Mouse (Mus musculus) limb, embryonic 14.5 days (tissue): ENCODE results near the gene Stpg3. TPM values are rescaled to one million over a fixed set of nuclear protein-coding genes. Genes with fewer than 3 reads are reported as not detected.
A peak's percentile ranks its signal among the peaks of the same experiment; 100 is the strongest.

ENCODE experiments used
- ATAC-seq: fragments of 200-750 bp; cut with Nextera tagmentation; 2 replicates; pipeline ENCODE4 v1.8.0; 2017; ENCODE audit warnings: low read depth, moderate number of reproducible peaks, moderate TSS enrichment; ENCODE audit not compliant: low FRiP score
- DNase-seq: peaks from one replicate; pipeline ENCODE4 v3.0.0-alpha.2; 2015; ENCODE audit warnings: low spot score
- H3K27ac ChIP-seq: fragments of 300-500 bp; sonication (generic); replicated peaks from 2 replicates; pipeline ENCODE4 v1.5.1; 2014; ENCODE audit warnings: low read depth, mild to moderate bottlenecking, low read length, moderate library complexity, mixed read lengths
- H3K27me3 ChIP-seq: fragments of 300-500 bp; sonication (generic); 2 replicates; pipeline ENCODE4 v1.6.1; 2014; ENCODE audit warnings: low read length, mixed read lengths; ENCODE audit not compliant: control insufficient read depth, insufficient read depth
- H3K36me3 ChIP-seq: fragments of 300-500 bp; sonication (generic); 2 replicates; pipeline ENCODE4 v1.6.1; 2014; ENCODE audit warnings: mild to moderate bottlenecking, low read length, moderate library complexity, mixed read lengths; ENCODE audit not compliant: control insufficient read depth, insufficient read depth
- H3K4me1 ChIP-seq: fragments of 300-500 bp; sonication (generic); 2 replicates; pipeline ENCODE4 v1.6.1; 2014; ENCODE audit warnings: antibody characterized with exemption, low read length, mixed read lengths; ENCODE audit not compliant: control insufficient read depth, insufficient read depth
- H3K4me2 ChIP-seq: fragments of 300-500 bp; sonication (generic); replicated peaks from 2 replicates; pipeline ENCODE4 v1.6.1; 2014; ENCODE audit warnings: low read depth, mild to moderate bottlenecking, low read length, moderate library complexity; ENCODE audit not compliant: severe bottlenecking
- H3K4me3 ChIP-seq: fragments of 300-500 bp; sonication (generic); replicated peaks from 2 replicates; pipeline ENCODE4 v1.5.1; 2014; ENCODE audit warnings: low read length
- H3K9ac ChIP-seq: fragments of 300-500 bp; sonication (generic); 2 replicates; pipeline ENCODE4 v1.6.1; 2014; ENCODE audit warnings: mild to moderate bottlenecking, low read depth, low read length, moderate library complexity; ENCODE audit not compliant: severe bottlenecking
- H3K9me3 ChIP-seq: fragments of 300-500 bp; sonication (generic); 2 replicates; pipeline ENCODE4 v1.6.1; 2016; ENCODE audit warnings: low read length; ENCODE audit not compliant: control insufficient read depth
- POLR2A ChIP-seq: fragments of 200-500 bp; IDR thresholded peaks from 2 replicates; pipeline ENCODE4 v1.8.0; 2012; ENCODE audit warnings: inconsistent platforms, mild to moderate bottlenecking, moderate library complexity, borderline replicate concordance; ENCODE audit not compliant: insufficient read depth, insufficient read length; ENCODE audit errors: extremely low read depth
- WGBS: fragments of 180-500 bp; shearing (Covaris S2); extraction: QIAGEN DNeasy Blood & Tissue Kit; methylation state at CpG from one replicate; pipeline ENCODE4 v1.1.7; 2014; 5-methylcytosine and 5-hydroxymethylcytosine counted together
- polyA plus RNA-seq, 2 experiments: library from polyadenylated mRNA; depleted of rRNA in 1 of 2; stranded (reverse) in 1 of 2; unstranded in 1 of 2; fragments of >200 nt; fragmentation: Nextera tagmentation in 1 of 2; extraction: Ambion mirVana in 1 of 2; gene quantifications; 2 replicates each; pipeline versions ENCODE4 v1.2.1 to v1.2.3; 2012 to 2014

The Stpg3 gene
- polyA plus RNA-seq, 2 experiments = not detected

DNA sequence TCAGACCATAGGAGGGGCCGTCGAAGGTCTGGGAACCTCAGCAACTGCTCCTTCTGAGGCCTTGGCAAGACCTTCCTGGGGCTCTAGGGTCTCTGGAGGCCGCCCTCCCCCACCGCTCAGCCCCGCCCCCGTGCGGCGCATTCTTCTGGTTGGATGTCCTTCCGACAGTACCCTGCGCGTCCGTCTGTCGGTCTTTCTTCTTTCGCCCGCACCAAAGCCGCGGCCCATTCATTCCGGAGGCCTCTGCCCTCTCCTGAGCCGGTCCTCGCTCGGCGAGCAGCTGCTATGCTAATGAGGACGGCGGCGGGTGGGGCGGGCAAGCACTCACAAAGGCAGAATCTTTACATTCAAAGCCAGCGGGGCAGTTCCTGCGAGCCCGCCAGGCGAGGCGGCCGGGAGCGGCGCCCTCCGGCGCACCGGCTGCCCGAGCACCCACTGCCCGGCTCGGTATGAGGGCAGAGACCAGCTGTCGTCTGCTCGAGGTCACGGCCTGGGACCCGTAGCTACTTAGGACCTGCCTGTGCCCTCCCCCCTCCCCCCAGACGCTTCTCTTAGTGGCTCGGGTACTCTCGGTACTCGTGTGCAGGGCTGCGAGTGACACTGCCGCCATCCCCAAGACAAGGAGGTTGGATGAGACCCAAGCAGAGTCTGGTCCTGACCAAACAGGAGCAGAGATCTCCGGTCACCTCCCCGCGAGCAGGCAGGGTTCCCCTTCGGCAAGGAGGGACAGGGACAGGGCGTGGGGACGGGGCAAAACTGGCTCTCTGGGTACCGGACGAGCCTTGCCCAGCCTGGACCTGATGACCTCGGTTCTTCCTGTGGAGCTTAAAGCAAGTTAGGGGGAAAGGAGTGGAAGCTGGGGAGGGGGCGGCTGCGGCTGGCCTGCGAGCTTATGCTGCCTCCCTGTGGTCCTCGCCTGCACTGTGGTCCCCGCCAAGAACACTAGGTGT is 28.5 kb downstream of the Stpg3 start:
- 2% methylated on average over 45 of the region's 64 CpGs for WGBS
- Histone ChIP-seq H3K4me3 (peak overlapping the region; percentile 45), H3K27ac (no peak overlapping the region), H3K4me1 (peaks cover 6% of the 10 kb centered on the region), H3K9ac (peak overlapping the region; percentile 56), H3K27me3 (peaks cover 40% of the 10 kb centered on the region), H3K9me3 (no peaks in the 10 kb centered on the region), H3K4me2 (peak overlapping the region; percentile 88), H3K36me3 (no peaks in the 10 kb centered on the region)
- ATAC-seq = peak; percentile 73
- DNase-seq = no peak
- TF ChIP-seq POLR2A = no peak

DNA sequence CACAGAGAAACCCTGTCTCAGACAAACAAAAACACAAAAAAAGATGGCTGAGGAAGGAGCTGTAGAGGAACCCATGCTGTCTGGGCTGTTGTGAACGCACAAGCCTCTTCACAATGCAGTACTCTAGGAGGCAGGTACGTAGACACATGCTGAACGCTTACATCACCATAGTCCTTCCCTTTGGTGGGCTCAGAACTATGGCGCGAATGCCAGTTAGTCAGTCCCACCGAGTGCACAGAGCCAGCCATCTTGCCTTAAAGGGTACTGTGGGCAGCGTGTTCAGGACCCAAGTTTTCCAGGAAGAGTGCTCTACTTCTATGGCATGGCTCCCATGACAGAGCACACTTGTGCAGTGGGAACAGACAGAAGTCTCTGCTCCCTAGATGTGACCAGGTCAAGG is 29.9 kb downstream of the Stpg3 start:
- 87% methylated on average over 7 of the region's 7 CpGs for WGBS
- TF ChIP-seq POLR2A = no peak
- Histone ChIP-seq H3K36me3 (no peaks in the 10 kb centered on the region), H3K4me3 (no peak overlapping the region), H3K4me1 (peaks cover 18% of the 10 kb centered on the region), H3K4me2 (no peak overlapping the region), H3K9ac (no peak overlapping the region), H3K9me3 (no peaks in the 10 kb centered on the region), H3K27ac (no peak overlapping the region), H3K27me3 (peaks cover 54% of the 10 kb centered on the region)
- DNase-seq (no peak), ATAC-seq (no peak)

DNA sequence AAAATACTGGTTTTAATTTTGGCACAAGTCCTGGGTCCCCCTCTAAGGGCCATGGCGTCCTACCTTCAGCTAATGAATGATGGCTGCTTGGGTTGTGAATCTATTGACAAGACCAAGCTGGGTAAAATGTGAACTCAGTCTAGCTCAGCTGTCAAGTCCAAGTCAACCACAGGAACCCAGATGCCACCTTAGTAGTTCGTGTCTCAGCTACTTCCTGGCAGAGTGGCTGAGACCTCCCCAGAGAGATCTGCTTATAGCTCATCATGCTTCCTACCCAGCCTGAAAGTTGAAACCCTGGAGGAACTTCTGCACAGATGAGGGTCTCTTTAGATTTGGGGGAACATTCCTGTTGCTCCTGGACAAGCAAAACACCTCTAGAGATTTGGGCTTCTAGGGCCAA is 31.1 kb downstream of the Stpg3 start:
- Histone ChIP-seq H3K27ac (no peak overlapping the region), H3K27me3 (peaks cover 58% of the 10 kb centered on the region), H3K9me3 (no peaks in the 10 kb centered on the region), H3K4me1 (peaks cover 22% of the 10 kb centered on the region), H3K4me3 (peak overlapping the region; percentile 55; the same call in 1 of the 2 replicates), H3K4me2 (no peak overlapping the region), H3K9ac (no peak overlapping the region), H3K36me3 (no peaks in the 10 kb centered on the region)
- WGBS = 77% methylated on average over 2 of the region's 2 CpGs
- no peak for DNase-seq
- no peak for TF ChIP-seq POLR2A
- no peak for ATAC-seq

DNA sequence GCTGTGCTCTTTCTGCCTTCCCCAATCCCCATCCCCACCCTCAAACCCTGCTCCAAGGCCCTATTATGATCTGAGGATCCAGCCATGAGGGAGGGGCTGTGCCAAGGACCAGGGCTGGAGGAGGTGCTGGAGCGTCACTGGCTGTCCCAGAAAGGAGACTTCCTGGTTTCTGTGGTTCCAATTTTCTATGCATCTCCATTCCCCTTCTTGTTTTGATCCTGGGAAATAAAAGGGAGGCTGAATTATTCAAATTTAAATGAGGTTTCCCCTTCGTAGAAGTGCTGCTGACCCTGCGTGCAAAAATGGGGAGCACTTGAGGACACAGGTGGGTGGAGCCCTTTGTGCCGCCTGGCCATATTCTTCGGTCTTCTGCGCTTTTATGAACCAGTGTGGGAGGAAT is 31.8 kb downstream of the Stpg3 start:
- WGBS = 26% methylated on average over 6 of the region's 6 CpGs
- ATAC-seq (no peak), DNase-seq (no peak)
- Histone ChIP-seq H3K4me3 (peak overlapping the region; percentile 55), H3K27me3 (peaks cover 58% of the 10 kb centered on the region), H3K27ac (no peak overlapping the region), H3K4me1 (peaks cover 28% of the 10 kb centered on the region), H3K36me3 (no peaks in the 10 kb centered on the region), H3K9me3 (no peaks in the 10 kb centered on the region), H3K9ac (0 out of 2 replicates have a peak overlapping the region, but pooled peaks have one; percentile 12), H3K4me2 (no peak overlapping the region; the same call in 1 of the 2 replicates)
- no peak for TF ChIP-seq POLR2A

DNA sequence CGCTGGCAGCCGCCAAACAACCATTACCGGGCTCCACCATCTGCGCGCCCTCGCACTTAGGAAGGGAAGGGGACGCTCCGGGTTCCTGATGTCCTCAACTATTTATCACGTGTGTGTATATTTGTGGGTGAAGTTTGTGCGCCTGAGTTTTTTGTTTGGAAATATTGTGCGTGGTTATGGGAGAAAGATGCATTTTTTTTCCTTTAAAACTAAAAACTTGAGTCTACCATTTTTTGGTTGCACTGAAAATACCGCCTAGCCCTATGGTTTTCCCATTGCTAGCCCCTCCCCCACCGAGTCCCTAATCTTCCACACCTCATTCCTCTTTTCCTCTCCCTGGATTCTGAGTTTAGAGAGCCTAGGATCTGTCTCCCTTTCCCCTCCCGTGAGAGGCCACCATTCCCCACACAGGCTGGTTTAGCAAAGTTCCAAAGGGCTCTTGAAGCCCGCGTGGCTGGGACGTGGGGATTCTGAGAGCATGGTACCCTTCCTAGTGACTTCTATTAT is 32.5 kb downstream of the Stpg3 start:
- peaks cover 58% of the 10 kb centered on the region for H3K27me3 ChIP-seq
- H3K4me3 ChIP-seq = peak overlapping the region; percentile 55
- ATAC-seq (no peak), DNase-seq (no peak)
- 1% methylated on average over 16 of the region's 17 CpGs for WGBS
- peak overlapping the region; percentile 88 for H3K4me2 ChIP-seq
- peak overlapping the region; percentile 43 for H3K9ac ChIP-seq
- peaks cover 35% of the 10 kb centered on the region for H3K4me1 ChIP-seq
- no peak overlapping the region for H3K27ac ChIP-seq
- no peak for TF ChIP-seq POLR2A
- no peaks in the 10 kb centered on the region for H3K9me3 ChIP-seq
- no peaks in the 10 kb centered on the region for H3K36me3 ChIP-seq
